Mouse (Mus musculus) testis, adult 2 months (tissue): Measurements from ENCODE around the gene Sugct.

ENCODE experiments used
- CTCF ChIP-seq: fragments of 200-500 bp; IDR thresholded peaks from 2 replicates; pipeline ENCODE4 v1.5.1; 2012; ENCODE audit warnings: low read depth, mild to moderate bottlenecking, inconsistent platforms, low read length, moderate library complexity; ENCODE audit not compliant: control insufficient read depth, insufficient read depth, insufficient replicate concordance
- POLR2A ChIP-seq: fragments of 200-500 bp; IDR thresholded peaks from 2 replicates; pipeline ENCODE4 v1.6.1; 2012; ENCODE audit warnings: low read depth, mild to moderate bottlenecking, inconsistent platforms, low read length, moderate library complexity; ENCODE audit not compliant: control insufficient read depth

DNA sequence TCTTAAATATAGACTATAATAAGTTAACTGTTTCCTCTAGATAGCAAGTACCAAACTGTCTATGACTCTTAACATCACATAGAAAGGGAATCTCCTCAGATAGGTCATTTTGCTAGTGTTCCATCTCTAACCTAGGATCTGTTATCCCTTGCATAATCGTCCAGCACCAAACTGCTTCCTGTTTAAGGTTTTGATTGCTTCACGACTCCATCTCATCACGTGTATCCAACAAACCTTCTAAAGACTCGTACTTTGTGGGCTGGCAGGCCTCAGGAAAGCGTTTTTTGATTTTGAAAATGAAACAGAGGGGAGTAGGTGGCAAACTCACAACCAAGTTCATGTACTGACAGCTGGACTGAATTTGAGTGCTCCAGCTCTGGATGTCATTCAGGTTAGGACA lies 878.6 kb downstream of the Sugct start:
- no peak for TF ChIP-seq CTCF
- TF ChIP-seq POLR2A, result no peak
